Comparison of ENCODE assay signal across 29 mouse cellular contexts in the genomic region with DNA sequence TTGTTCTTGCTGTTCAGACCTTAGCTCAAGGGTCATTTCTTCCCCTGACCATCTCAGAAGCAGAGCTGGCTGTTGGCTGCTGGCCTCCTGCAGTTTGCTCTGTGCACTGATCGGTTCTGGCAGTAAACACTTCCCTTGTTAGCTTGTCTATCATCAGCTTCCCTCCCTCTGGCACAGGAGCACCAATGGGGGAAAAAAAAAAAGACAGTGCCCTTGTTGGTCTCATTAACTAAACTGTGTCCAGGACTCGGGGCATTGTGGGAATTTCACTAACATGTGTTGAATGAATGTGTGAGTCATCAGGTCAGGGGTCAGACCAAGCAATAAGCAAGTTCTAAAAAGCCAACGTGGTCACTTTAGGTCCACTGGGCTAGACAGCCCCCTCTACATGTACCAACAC. TPM values are rescaled to one million over a fixed set of nuclear protein-coding genes. Genes with fewer than 3 reads are reported as not detected.
DNase-seq lines count a peak whose midpoint lies in the region; ATAC-seq and TF ChIP-seq lines count a peak whose summit lies in the region.
"Had no signal": no experiment of that assay in that cellular context is flagged by ENCODE, and none has a peak within 500 bp of the region (broad histone marks: within the 10 kb centered on the region; RNA-seq: fewer than 3 reads in every experiment).

No protein-coding gene starts in this region.

- no peaks in the 10 kb centered on the region for H3K9me3 ChIP-seq in liver, embryonic 16.5 days (replicated peaks; ENCODE audit: control insufficient read depth, low read length)
- no peaks in the 10 kb centered on the region for H3K9me3 ChIP-seq in liver, embryonic 11.5 days (ENCODE audit: control insufficient read depth, low read length)
- no peaks in the 10 kb centered on the region for H3K9me3 ChIP-seq in liver, postnatal 0 days (ENCODE audit: low read length)
- H3K9me3 ChIP-seq in kidney, embryonic 16.5 days (ENCODE audit: low read length) = no peaks in the 10 kb centered on the region
- H3K9me3 ChIP-seq: embryonic facial prominence, embryonic 10.5 days; embryonic facial prominence, embryonic 13.5 days; forebrain, embryonic 12.5 days; forebrain, embryonic 15.5 days; heart, embryonic 10.5 days; hindbrain, embryonic 12.5 days; hindbrain, embryonic 15.5 days; intestine, embryonic 15.5 days had no signal

- TF ChIP-seq EP300 in liver, postnatal 0 days (IDR thresholded peaks at IDR 0.05; ENCODE audit: low read depth) = peak; percentile 61; the same call in 1 of the 2 replicates
- no peak for TF ChIP-seq EP300 in heart, adult 2 months (IDR thresholded peaks at IDR 0.05; ENCODE audit: insufficient read depth, low read depth, low read length)

- H3K27ac ChIP-seq in liver, embryonic 16.5 days (ENCODE audit: low read length) = peak overlapping the region; percentile 37; the same call in 1 of the 2 replicates
- H3K27ac ChIP-seq in liver, embryonic 11.5 days (ENCODE audit: low read depth, low read length) = no peak overlapping the region
- peak overlapping the region; percentile 66 for H3K27ac ChIP-seq in liver, postnatal 0 days (ENCODE audit: low read depth)
- H3K27ac ChIP-seq in kidney, embryonic 16.5 days (ENCODE audit: low read length) = no peak overlapping the region
- no peak overlapping the region for H3K27ac ChIP-seq in heart, adult 2 months
- H3K27ac ChIP-seq: embryonic facial prominence, embryonic 10.5 days; embryonic facial prominence, embryonic 13.5 days; forebrain, embryonic 12.5 days; forebrain, embryonic 15.5 days; heart, embryonic 10.5 days; hindbrain, embryonic 12.5 days; hindbrain, embryonic 15.5 days; intestine, embryonic 15.5 days had no signal

- WGBS in liver, embryonic 16.5 days (ENCODE audit: insufficient replicate concordance) = 14% methylated on average over 3 of the region's 3 CpGs
- 40% methylated on average over 3 of the region's 3 CpGs for WGBS in liver, embryonic 11.5 days
- WGBS in liver, postnatal 0 days (ENCODE audit: insufficient replicate concordance) = 20% methylated on average over 3 of the region's 3 CpGs
- 27% methylated on average over 3 of the region's 3 CpGs for WGBS in kidney, embryonic 16.5 days
- 30% methylated on average over 3 of the region's 3 CpGs for WGBS in heart, adult 2 months

- TF ChIP-seq POLR2A in heart, adult 2 months (IDR thresholded peaks at IDR 0.05; ENCODE audit: insufficient read depth, low read depth, low read length) = no peak

- ATAC-seq in liver, embryonic 16.5 days (ENCODE audit: low read depth) = peak; percentile 49
- ATAC-seq in liver, embryonic 11.5 days (replicated peaks; ENCODE audit: low FRiP score) = no peak
- peak; percentile 79 for ATAC-seq in liver, postnatal 0 days
- ATAC-seq in kidney, embryonic 16.5 days (ENCODE audit: low FRiP score, low TSS enrichment) = no peak
- ATAC-seq: CD4-positive, CD25-positive, alpha-beta regulatory T cell, adult 4 months; forebrain, embryonic 15.5 days; intestine, embryonic 15.5 days; Patski had no signal

- no peak overlapping the region for H3K4me2 ChIP-seq in liver, embryonic 16.5 days (ENCODE audit: low read depth, low read length)
- H3K4me2 ChIP-seq in liver, embryonic 11.5 days = no peak overlapping the region
- H3K4me2 ChIP-seq in liver, postnatal 0 days (ENCODE audit: low read depth, low read length) = no peak overlapping the region
- no peak overlapping the region for H3K4me2 ChIP-seq in kidney, embryonic 16.5 days (replicated peaks; ENCODE audit: low read depth, low read length)
- H3K4me2 ChIP-seq: embryonic facial prominence, embryonic 13.5 days; forebrain, embryonic 12.5 days; forebrain, embryonic 15.5 days; hindbrain, embryonic 12.5 days; hindbrain, embryonic 15.5 days; intestine, embryonic 15.5 days had no signal

- H3K9ac ChIP-seq in liver, embryonic 16.5 days (ENCODE audit: low read depth, low read length) = no peak overlapping the region
- no peak overlapping the region for H3K9ac ChIP-seq in liver, embryonic 11.5 days (ENCODE audit: low read depth, low read length)
- no peak overlapping the region for H3K9ac ChIP-seq in liver, postnatal 0 days (replicated peaks)
- no peak overlapping the region for H3K9ac ChIP-seq in kidney, embryonic 16.5 days (replicated peaks; ENCODE audit: low read length)
- no peak overlapping the region for H3K9ac ChIP-seq in heart, adult 2 months (ENCODE audit: low read depth, low read length)
- H3K9ac ChIP-seq: embryonic facial prominence, embryonic 13.5 days; forebrain, embryonic 12.5 days; forebrain, embryonic 15.5 days; hindbrain, embryonic 12.5 days; hindbrain, embryonic 15.5 days; intestine, embryonic 15.5 days had no signal

- no peak overlapping the region for H3K4me3 ChIP-seq in liver, embryonic 16.5 days (ENCODE audit: low read depth, low read length)
- no peak overlapping the region for H3K4me3 ChIP-seq in liver, embryonic 11.5 days (ENCODE audit: low read depth, low read length)
- no peak overlapping the region for H3K4me3 ChIP-seq in liver, postnatal 0 days (ENCODE audit: low read depth, low read length)
- H3K4me3 ChIP-seq in kidney, embryonic 16.5 days (ENCODE audit: low read length) = no peak overlapping the region
- no peak overlapping the region for H3K4me3 ChIP-seq in heart, adult 2 months
- H3K4me3 ChIP-seq: embryonic facial prominence, embryonic 10.5 days; embryonic facial prominence, embryonic 13.5 days; erythroblast, embryonic 14.5 days; forebrain, embryonic 12.5 days; forebrain, embryonic 15.5 days; heart, embryonic 10.5 days; hindbrain, embryonic 12.5 days; hindbrain, embryonic 15.5 days; intestine, embryonic 15.5 days had no signal

- peak; percentile 50 for DNase-seq in embryo, embryonic 10.5 days (ENCODE audit: low spot score)
- no peak for DNase-seq in embryo, embryonic 9.5 days (ENCODE audit: extremely low spot score)
- DNase-seq in liver, embryonic 11.5 days (ENCODE audit: low spot score) = no peak
- peak; percentile 35 for DNase-seq in liver, postnatal 0 days
- peak; percentile 55 for DNase-seq in yolk sac, embryonic 10.5 days (ENCODE audit: low spot score)
- no peak for DNase-seq in heart, adult 2 months
- DNase-seq: adrenal gland, postnatal 10 days; adrenal gland, postnatal 36 days; cerebellum, adult 18-20 months; cerebellum, adult 9-10 months; cerebellum, postnatal 25 days; gastrocnemius, postnatal 25 days; heart, adult 18-20 months had no signal

- H3K27me3 ChIP-seq in liver, embryonic 16.5 days (ENCODE audit: control insufficient read depth, insufficient read depth, low read depth, low read length) = no peaks in the 10 kb centered on the region
- no peaks in the 10 kb centered on the region for H3K27me3 ChIP-seq in liver, embryonic 11.5 days (replicated peaks; ENCODE audit: control insufficient read depth, insufficient read depth, low read length)
- H3K27me3 ChIP-seq in liver, postnatal 0 days (ENCODE audit: insufficient read depth, low read length) = no peaks in the 10 kb centered on the region
- H3K27me3 ChIP-seq in kidney, embryonic 16.5 days (ENCODE audit: insufficient read depth, low read length) = 0 out of 2 replicates have a peak, but pooled peaks cover 4% of the 10 kb centered on the region
- H3K27me3 ChIP-seq in heart, adult 2 months (ENCODE audit: control insufficient read depth, insufficient read depth, low read length) = no peaks in the 10 kb centered on the region
- H3K27me3 ChIP-seq: embryonic facial prominence, embryonic 13.5 days; forebrain, embryonic 15.5 days; hindbrain, embryonic 12.5 days; hindbrain, embryonic 15.5 days; intestine, embryonic 15.5 days; Patski had no signal

- peaks cover 7% of the 10 kb centered on the region for H3K4me1 ChIP-seq in liver, embryonic 16.5 days (ENCODE audit: control insufficient read depth, low read depth, low read length)
- H3K4me1 ChIP-seq in liver, embryonic 11.5 days (replicated peaks; ENCODE audit: control insufficient read depth, insufficient read depth, low read length) = no peaks in the 10 kb centered on the region
- H3K4me1 ChIP-seq in liver, postnatal 0 days (ENCODE audit: insufficient read depth) = peaks cover 25% of the 10 kb centered on the region
- no peaks in the 10 kb centered on the region for H3K4me1 ChIP-seq in kidney, embryonic 16.5 days (ENCODE audit: insufficient read depth, low read length)
- no peaks in the 10 kb centered on the region for H3K4me1 ChIP-seq in heart, adult 2 months (ENCODE audit: control insufficient read depth, insufficient read depth, low read length)
- H3K4me1 ChIP-seq: embryonic facial prominence, embryonic 13.5 days; forebrain, embryonic 15.5 days; heart, embryonic 10.5 days; hindbrain, embryonic 12.5 days; hindbrain, embryonic 15.5 days had no signal

- intact Hi-C loops in heart, adult 2 months (cut with DNase I) = no loop called here

- no peaks in the 10 kb centered on the region for H3K36me3 ChIP-seq in liver, embryonic 16.5 days (ENCODE audit: control insufficient read depth, insufficient read depth)
- no peaks in the 10 kb centered on the region for H3K36me3 ChIP-seq in liver, embryonic 11.5 days (ENCODE audit: control insufficient read depth, insufficient read depth, low read length)
- no peaks in the 10 kb centered on the region for H3K36me3 ChIP-seq in liver, postnatal 0 days (replicated peaks; ENCODE audit: insufficient read depth, low read length)
- no peaks in the 10 kb centered on the region for H3K36me3 ChIP-seq in kidney, embryonic 16.5 days (ENCODE audit: insufficient read depth, low read length)
- H3K36me3 ChIP-seq in heart, adult 2 months (ENCODE audit: control insufficient read depth, insufficient read depth, low read length) = no peaks in the 10 kb centered on the region
- H3K36me3 ChIP-seq: embryonic facial prominence, embryonic 10.5 days; embryonic facial prominence, embryonic 13.5 days; forebrain, embryonic 12.5 days; forebrain, embryonic 15.5 days; heart, embryonic 10.5 days; hindbrain, embryonic 12.5 days; hindbrain, embryonic 15.5 days; intestine, embryonic 15.5 days had no signal

- TF ChIP-seq CTCF in liver, postnatal 0 days (IDR thresholded peaks at IDR 0.05; ENCODE audit: low read depth) = no peak
- no peak for TF ChIP-seq CTCF in heart, adult 2 months (IDR thresholded peaks at IDR 0.05)

- H3K79me2 ChIP-seq in heart, adult 2 months (replicated peaks; ENCODE audit: control insufficient read depth, insufficient read depth, low read length) = no peaks in the 10 kb centered on the region

RNA-seq across cellular contexts. Expression of gene Nr5a2, which starts 34.2 kb away (rescaled TPM):
- 2.2 and 2.9 TPM in 2 replicates for polyA plus RNA-seq in liver, embryonic 16.5 days (2015; fragmentation: Nextera tagmentation; extraction: Ambion mirVana)
- 4.9 and 5.3 TPM in 2 replicates for polyA plus RNA-seq in liver, embryonic 11.5 days (2014; fragmentation: Nextera tagmentation; extraction: Ambion mirVana)
- 3.1 and 3.2 TPM in 2 replicates for polyA plus RNA-seq in liver, postnatal 0 days (2015; fragmentation: Nextera tagmentation; extraction: Ambion mirVana)
- polyA plus RNA-seq in kidney, embryonic 16.5 days (2015; fragmentation: Nextera tagmentation; extraction: Ambion mirVana) = 0.53 and 0.70 TPM in 2 replicates
- under 1 TPM; 0.18 to 0.60 TPM for total RNA-seq in heart, adult 2 months (2021)
- polyA plus RNA-seq in heart, adult 2 months (2012; rRNA removed) = 0.47 and 0.80 TPM in 2 replicates
- total RNA-seq: common myeloid progenitor, adult 5-6 weeks; hematopoietic stem cell, adult 5-6 weeks had no signal
- polyA plus RNA-seq: C2C12 had no signal

Comparison
In these comparisons a context has a peak if more than half of its experiments do, and no peak if none do; other contexts are left out.
1. DNase-seq: peak in embryo, embryonic 10.5 days (single experiment), liver, postnatal 0 days (single experiment) and yolk sac, embryonic 10.5 days (single experiment); none in embryo, embryonic 9.5 days (single experiment), liver, embryonic 11.5 days (single experiment) and heart, adult 2 months (0 of 2).
2. ATAC-seq: peak in liver, embryonic 16.5 days (single experiment) and liver, postnatal 0 days (single experiment); none in liver, embryonic 11.5 days (single experiment) and kidney, embryonic 16.5 days (single experiment).
3. H3K27ac ChIP-seq: peak in liver, embryonic 16.5 days (single experiment) and liver, postnatal 0 days (single experiment); none in liver, embryonic 11.5 days (single experiment), kidney, embryonic 16.5 days (single experiment) and heart, adult 2 months (single experiment).